Mouse (Mus musculus): ENCODE data around the gene Ankdd1a. TPM values are rescaled to one million over a fixed set of nuclear protein-coding genes. Genes with fewer than 3 reads are reported as not detected.

Ankdd1a gene
- polyA plus RNA-seq, 1 experiment from 2014 or later: not detected

Other genes with a start within 250 kb of the Ankdd1a start
- 45.8 and 48.5 TPM in 2 replicates for gene Clpx, start 225.9 kb downstream of the Ankdd1a start, polyA plus RNA-seq (2015; fragmentation: Nextera tagmentation; extraction: Ambion mirVana)
- 8.7 TPM in 2 replicates for gene Pdcd7, start 174.1 kb downstream of the Ankdd1a start, polyA plus RNA-seq (2015; fragmentation: Nextera tagmentation; extraction: Ambion mirVana)
- 0.21 and 0.40 TPM in 2 replicates for gene Ubap1l, start 159.2 kb downstream of the Ankdd1a start, polyA plus RNA-seq (2015; fragmentation: Nextera tagmentation; extraction: Ambion mirVana)
- 2.5 and 2.6 TPM in 2 replicates for gene Kbtbd13, start 128.5 kb downstream of the Ankdd1a start, polyA plus RNA-seq (2015; fragmentation: Nextera tagmentation; extraction: Ambion mirVana)
- gene Rasl12, start 121.7 kb downstream of the Ankdd1a start, polyA plus RNA-seq (2015; fragmentation: Nextera tagmentation; extraction: Ambion mirVana): 4.2 and 4.7 TPM in 2 replicates
- gene Slc51b, start 97.2 kb downstream of the Ankdd1a start, polyA plus RNA-seq (2015; fragmentation: Nextera tagmentation; extraction: Ambion mirVana): 7.4 and 8.7 TPM in 2 replicates
- 18.6 and 22.1 TPM in 2 replicates for gene Mtfmt, start 84.4 kb downstream of the Ankdd1a start, polyA plus RNA-seq (2015; fragmentation: Nextera tagmentation; extraction: Ambion mirVana)
- gene Spg21, start 59.2 kb downstream of the Ankdd1a start, polyA plus RNA-seq (2015; fragmentation: Nextera tagmentation; extraction: Ambion mirVana): 90.2 and 102 TPM in 2 replicates
- 11.0 and 11.2 TPM in 2 replicates for gene Plekho2, start 59.8 kb upstream of the Ankdd1a start, polyA plus RNA-seq (2015; fragmentation: Nextera tagmentation; extraction: Ambion mirVana)
- 9.1 and 9.6 TPM in 2 replicates for gene Pif1, start 67.0 kb upstream of the Ankdd1a start, polyA plus RNA-seq (2015; fragmentation: Nextera tagmentation; extraction: Ambion mirVana)
- gene Rbpms2, start 109.5 kb upstream of the Ankdd1a start, polyA plus RNA-seq (2015; fragmentation: Nextera tagmentation; extraction: Ambion mirVana): 18.9 and 19.6 TPM in 2 replicates
- 196 and 203 TPM in 2 replicates for gene Oaz2, start 147.8 kb upstream of the Ankdd1a start, polyA plus RNA-seq (2015; fragmentation: Nextera tagmentation; extraction: Ambion mirVana)